Mouse (Mus musculus) liver, embryonic 11.5 days (tissue): ENCODE data around the gene Lnx2. TPM values are rescaled to one million over a fixed set of nuclear protein-coding genes. Genes with fewer than 3 reads are reported as not detected.

Source experiments
- ATAC-seq: fragments of 200-750 bp; cut with Nextera tagmentation; replicated peaks from 2 replicates; pipeline ENCODE4 v1.8.0; 2017; ENCODE audit warnings: moderate number of reproducible peaks, mild to moderate bottlenecking, moderate TSS enrichment, moderate library complexity; ENCODE audit not compliant: low FRiP score
- DNase-seq: peaks from one replicate; pipeline ENCODE4 v3.0.0-alpha.2; 2017; ENCODE audit warnings: low spot score
- H3K27ac ChIP-seq: fragments of 300-500 bp; sonication (generic); 2 replicates; pipeline ENCODE4 v1.5.1; 2014; ENCODE audit warnings: mild to moderate bottlenecking, low read depth, low read length, control low read depth
- H3K27me3 ChIP-seq: fragments of 300-500 bp; sonication (generic); replicated peaks from 2 replicates; pipeline ENCODE4 v1.6.1; 2014; ENCODE audit warnings: low read length, mixed read lengths; ENCODE audit not compliant: control insufficient read depth, insufficient read depth
- H3K36me3 ChIP-seq: fragments of 300-500 bp; sonication (generic); 2 replicates; pipeline ENCODE4 v1.6.1; 2014; ENCODE audit warnings: mild to moderate bottlenecking, low read length, moderate library complexity, mixed read lengths; ENCODE audit not compliant: control insufficient read depth, insufficient read depth
- H3K4me1 ChIP-seq: fragments of 300-500 bp; sonication (generic); replicated peaks from 2 replicates; pipeline ENCODE4 v1.6.1; 2014; ENCODE audit warnings: low read length, mixed read lengths; ENCODE audit not compliant: control insufficient read depth, insufficient read depth
- H3K4me2 ChIP-seq: fragments of 300-500 bp; sonication (generic); 2 replicates; pipeline ENCODE4 v1.6.1; 2014; ENCODE audit warnings: mild to moderate bottlenecking, control low read depth, moderate library complexity
- H3K4me3 ChIP-seq: fragments of 300-500 bp; sonication (generic); 2 replicates; pipeline ENCODE4 v1.5.1; 2014; ENCODE audit warnings: low read depth, low read length, control low read depth
- H3K9ac ChIP-seq: fragments of 300-500 bp; sonication (generic); 2 replicates; pipeline ENCODE4 v1.6.1; 2014; ENCODE audit warnings: low read depth, low read length, control low read depth
- H3K9me3 ChIP-seq: fragments of 300-500 bp; sonication (generic); 2 replicates; pipeline ENCODE4 v1.6.1; 2016; ENCODE audit warnings: low read length, inconsistent platforms, mixed read lengths; ENCODE audit not compliant: control insufficient read depth
- WGBS: fragments of 180-500 bp; shearing (Covaris S2); extraction: QIAGEN DNeasy Blood & Tissue Kit; methylation state at CpG from one replicate; pipeline ENCODE4 v1.1.7; 2014; 5-methylcytosine and 5-hydroxymethylcytosine counted together
- polyA plus RNA-seq: library from polyadenylated mRNA; unstranded; fragments of >200 nt; fragmentation: Nextera tagmentation; extraction: Ambion mirVana; gene quantifications from 2 replicates; pipeline ENCODE4 v1.2.1, GENCODE M21; 2014

Lnx2 gene
- polyA plus RNA-seq, 1 experiment from 2014 or later, result 13.3 TPM

DNA sequence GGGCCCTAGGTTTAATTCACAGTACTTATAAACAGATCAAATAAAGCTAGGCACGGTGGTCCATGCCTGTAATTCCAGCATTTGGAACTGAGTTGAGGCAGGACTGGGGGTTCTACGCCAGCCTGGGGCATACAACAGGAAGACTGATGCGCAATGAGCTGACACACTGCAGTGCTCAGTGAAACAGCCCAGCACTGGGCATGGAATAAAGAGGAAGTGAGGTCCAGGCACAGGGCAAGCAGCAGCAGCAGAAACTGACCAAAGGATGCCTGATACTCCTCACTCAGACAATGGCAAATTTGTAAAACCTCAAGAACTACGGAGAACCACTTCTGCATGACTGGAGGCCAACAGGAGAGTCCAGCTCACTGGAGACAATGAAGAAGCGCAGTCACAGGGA, 37.0 kb downstream of the Lnx2 start:
- no peaks in the 10 kb centered on the region for H3K9me3 ChIP-seq
- DNase-seq, result no peak
- ATAC-seq, result no peak
- H3K27me3 ChIP-seq, result no peaks in the 10 kb centered on the region
- H3K4me1 ChIP-seq, result peaks cover 3% of the 10 kb centered on the region; the same call in 1 of the 2 replicates
- 75% methylated on average over 5 of the region's 5 CpGs for WGBS
- 0 out of 2 replicates have a peak, but pooled peaks cover 2% of the 10 kb centered on the region for H3K36me3 ChIP-seq
- H3K9ac ChIP-seq, result no peak overlapping the region
- no peak overlapping the region for H3K4me3 ChIP-seq
- no peak overlapping the region for H3K27ac ChIP-seq
- H3K4me2 ChIP-seq, result no peak overlapping the region

DNA sequence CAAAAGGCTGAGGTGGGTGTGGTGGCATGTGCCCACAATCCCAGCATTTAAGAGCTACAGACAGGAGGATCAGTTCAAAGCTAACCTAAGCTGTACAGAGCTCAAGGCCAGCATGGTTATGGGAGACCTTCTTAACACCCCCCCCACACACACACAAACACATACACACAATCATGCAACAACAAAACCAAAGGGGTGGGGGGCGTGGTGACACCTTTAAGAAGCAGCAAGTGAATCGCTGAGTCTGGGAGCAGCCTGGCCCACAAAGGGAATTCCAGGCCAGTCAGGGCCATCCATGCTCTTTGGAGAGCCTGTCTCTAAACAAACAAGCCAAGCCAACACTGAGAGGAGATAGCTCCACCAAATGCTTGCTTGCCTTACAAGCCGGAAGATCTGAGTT, 38.8 kb downstream of the Lnx2 start:
- Histone ChIP-seq H3K4me3 (no peak overlapping the region), H3K27me3 (no peaks in the 10 kb centered on the region), H3K9me3 (no peaks in the 10 kb centered on the region), H3K36me3 (0 out of 2 replicates have a peak, but pooled peaks cover 2% of the 10 kb centered on the region), H3K9ac (no peak overlapping the region), H3K4me1 (peaks cover 3% of the 10 kb centered on the region; the same call in 1 of the 2 replicates), H3K27ac (no peak overlapping the region), H3K4me2 (no peak overlapping the region)
- ATAC-seq (no peak), DNase-seq (no peak)
- 60% methylated on average over 3 of the region's 3 CpGs for WGBS

DNA sequence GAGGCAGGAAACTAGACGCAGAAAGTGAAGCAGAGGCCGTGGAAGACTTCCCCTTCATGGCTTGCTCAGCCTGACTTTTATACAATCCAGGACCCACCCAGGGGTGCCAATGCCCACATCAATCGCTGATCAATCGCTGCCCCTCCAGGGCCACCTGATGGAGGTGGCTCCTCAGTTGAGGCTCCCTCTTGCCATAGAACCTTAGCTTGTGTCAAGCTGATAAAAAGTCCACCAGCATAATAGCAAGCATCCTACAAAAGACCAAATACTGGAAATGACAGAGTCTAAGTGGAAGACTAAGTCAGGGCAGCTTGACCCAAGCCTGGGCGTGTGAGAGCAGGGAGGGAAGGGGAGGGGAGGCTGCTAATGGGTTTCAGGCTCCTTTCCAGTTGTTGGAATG, 39.7 kb downstream of the Lnx2 start:
- no peak for DNase-seq
- Histone ChIP-seq H3K4me2 (no peak overlapping the region), H3K9me3 (no peaks in the 10 kb centered on the region), H3K9ac (no peak overlapping the region), H3K36me3 (0 out of 2 replicates have a peak, but pooled peaks cover 2% of the 10 kb centered on the region), H3K4me1 (peaks cover 3% of the 10 kb centered on the region; the same call in 1 of the 2 replicates), H3K4me3 (no peak overlapping the region), H3K27me3 (no peaks in the 10 kb centered on the region), H3K27ac (no peak overlapping the region; the same call in 1 of the 2 replicates)
- 78% methylated on average over 5 of the region's 5 CpGs for WGBS
- no peak for ATAC-seq

DNA sequence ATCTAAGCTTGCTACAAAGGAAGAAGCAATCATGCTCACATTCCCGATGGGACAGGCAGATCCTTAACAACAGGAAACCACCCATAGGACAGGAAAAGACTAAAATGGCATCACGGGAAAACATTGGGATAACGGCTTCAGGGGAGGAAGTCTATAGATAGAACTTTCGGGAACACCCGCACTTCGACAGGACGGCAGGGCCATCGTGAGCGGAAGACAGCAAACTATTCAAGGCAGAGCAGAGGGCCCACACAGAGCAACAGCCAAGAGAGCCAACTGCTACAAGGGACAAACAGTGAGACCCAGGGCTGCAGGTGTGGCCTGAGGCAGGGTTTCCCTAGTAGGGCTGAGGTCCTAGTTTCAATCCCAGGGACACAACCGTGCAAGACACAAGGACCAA, 40.4 kb downstream of the Lnx2 start:
- H3K4me1 ChIP-seq, result peaks cover 3% of the 10 kb centered on the region; the same call in 1 of the 2 replicates
- ATAC-seq, result no peak
- no peak overlapping the region for H3K4me3 ChIP-seq

DNA sequence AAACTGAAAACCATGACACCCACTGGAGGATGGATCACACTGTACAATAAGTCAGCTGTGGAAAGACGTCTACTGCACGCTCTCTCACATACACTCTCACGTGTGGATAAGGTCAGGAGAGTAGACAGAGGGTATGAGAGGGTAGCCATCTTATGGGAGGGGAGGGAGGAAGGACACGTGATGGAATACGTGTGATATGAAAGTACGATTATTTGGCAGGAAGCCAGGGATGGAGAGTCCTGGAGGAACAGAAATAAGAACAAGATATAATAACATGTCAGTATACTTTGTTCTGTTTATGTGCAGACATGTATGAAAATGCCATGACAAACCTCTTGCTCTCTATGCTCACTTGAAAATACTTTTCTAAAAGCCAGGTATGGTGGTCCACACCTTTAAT, 41.1 kb downstream of the Lnx2 start:
- no peak overlapping the region for H3K4me2 ChIP-seq
- H3K27ac ChIP-seq, result no peak overlapping the region
- 85% methylated on average over 6 of the region's 6 CpGs for WGBS
- H3K9me3 ChIP-seq, result no peaks in the 10 kb centered on the region
- no peak overlapping the region for H3K4me3 ChIP-seq
- DNase-seq (no peak), ATAC-seq (no peak)
- no peak overlapping the region for H3K9ac ChIP-seq
- H3K4me1 ChIP-seq, result peaks cover 3% of the 10 kb centered on the region; the same call in 1 of the 2 replicates
- no peaks in the 10 kb centered on the region for H3K27me3 ChIP-seq
- no peaks in the 10 kb centered on the region for H3K36me3 ChIP-seq

More for the DNA sequence above, 40.4 kb downstream of the Lnx2 start:
- Histone ChIP-seq H3K9me3 (no peaks in the 10 kb centered on the region), H3K27ac (no peak overlapping the region), H3K4me2 (no peak overlapping the region), H3K9ac (no peak overlapping the region), H3K36me3 (no peaks in the 10 kb centered on the region), H3K27me3 (no peaks in the 10 kb centered on the region)
- WGBS, result 71% methylated on average over 10 of the region's 10 CpGs
- no peak for DNase-seq

DNA sequence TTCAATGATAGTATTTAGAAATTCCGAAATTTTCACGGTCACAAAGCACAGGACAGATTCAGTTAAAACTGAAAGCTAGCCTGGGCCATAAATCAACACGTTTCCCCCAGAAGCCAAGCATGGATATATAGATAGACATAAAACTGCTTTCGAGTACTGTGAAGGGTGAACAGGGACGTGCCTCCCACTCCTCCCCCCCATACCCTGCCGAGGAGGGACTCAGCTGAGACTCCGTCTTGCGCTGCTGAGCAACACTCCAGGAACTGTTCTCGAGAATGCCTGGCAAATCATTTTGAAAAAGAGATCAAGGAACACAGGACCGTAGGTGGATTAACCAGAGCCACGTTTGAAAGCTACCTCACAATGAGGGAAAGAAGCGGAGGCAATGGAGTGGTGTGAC, 42.1 kb downstream of the Lnx2 start:
- ATAC-seq, result no peak
- Histone ChIP-seq H3K4me2 (no peak overlapping the region), H3K36me3 (no peaks in the 10 kb centered on the region), H3K9ac (no peak overlapping the region), H3K4me1 (peaks cover 3% of the 10 kb centered on the region; the same call in 1 of the 2 replicates), H3K9me3 (no peaks in the 10 kb centered on the region), H3K4me3 (no peak overlapping the region), H3K27ac (no peak overlapping the region), H3K27me3 (no peaks in the 10 kb centered on the region)
- WGBS, result 81% methylated on average over 12 of the region's 12 CpGs
- DNase-seq, result no peak

DNA sequence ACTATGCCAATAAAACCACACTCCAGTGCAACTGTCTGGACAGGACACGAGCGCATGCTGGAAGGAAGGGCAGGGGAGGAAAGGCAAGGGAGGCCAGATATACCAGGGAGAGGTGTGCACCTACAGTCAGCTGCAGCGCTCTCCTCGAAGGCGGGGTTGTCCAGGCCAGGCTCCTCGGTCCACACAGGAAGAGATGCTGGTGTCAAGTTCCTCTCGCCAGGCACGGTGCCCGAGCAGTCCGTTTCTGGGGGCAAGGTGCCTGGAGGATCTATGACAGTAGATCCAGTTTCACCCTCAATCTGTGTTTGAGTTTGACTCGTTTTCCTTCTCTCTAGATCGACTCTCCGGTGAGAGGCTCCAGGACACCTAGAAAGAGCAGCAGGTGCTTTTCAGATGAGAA, 43.2 kb downstream of the Lnx2 start:
- DNase-seq (no peak), ATAC-seq (no peak)
- WGBS, result 90% methylated on average over 13 of the region's 13 CpGs
- peaks cover 6% of the 10 kb centered on the region for H3K36me3 ChIP-seq
- H3K4me3 ChIP-seq, result no peak overlapping the region
- no peaks in the 10 kb centered on the region for H3K27me3 ChIP-seq
- H3K9me3 ChIP-seq, result no peaks in the 10 kb centered on the region
- H3K4me2 ChIP-seq, result no peak overlapping the region
- H3K27ac ChIP-seq, result no peak overlapping the region
- peaks cover 1% of the 10 kb centered on the region; the same call in 1 of the 2 replicates for H3K4me1 ChIP-seq
- H3K9ac ChIP-seq, result no peak overlapping the region

DNA sequence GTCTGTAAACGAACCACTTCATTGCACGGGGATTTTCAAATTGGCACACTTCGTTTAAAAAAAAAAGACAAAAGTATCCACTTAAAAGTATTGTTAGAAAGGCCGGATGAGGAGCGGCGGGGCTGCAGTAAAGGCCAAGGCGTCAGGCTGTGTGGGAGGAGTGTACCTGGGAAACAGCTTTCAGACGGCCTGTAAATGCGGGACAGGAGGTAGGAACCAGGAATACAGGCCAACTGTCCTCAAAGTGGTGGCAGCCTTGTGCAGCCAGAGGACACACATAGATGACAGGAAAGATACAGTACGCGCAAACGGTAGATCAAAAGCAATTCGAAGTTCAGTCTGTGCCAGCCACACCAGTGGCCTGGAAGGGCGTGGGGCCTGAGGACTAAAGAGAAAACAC, 45.1 kb downstream of the Lnx2 start:
- no peak overlapping the region for H3K27ac ChIP-seq
- H3K4me3 ChIP-seq, result no peak overlapping the region
- H3K36me3 ChIP-seq, result peaks cover 15% of the 10 kb centered on the region
- no peaks in the 10 kb centered on the region for H3K9me3 ChIP-seq
- H3K9ac ChIP-seq, result no peak overlapping the region
- 92% methylated on average over 14 of the region's 14 CpGs for WGBS
- ATAC-seq, result no peak
- no peak for DNase-seq
- no peak overlapping the region for H3K4me2 ChIP-seq
- H3K27me3 ChIP-seq, result no peaks in the 10 kb centered on the region
- H3K4me1 ChIP-seq, result no peaks in the 10 kb centered on the region

DNA sequence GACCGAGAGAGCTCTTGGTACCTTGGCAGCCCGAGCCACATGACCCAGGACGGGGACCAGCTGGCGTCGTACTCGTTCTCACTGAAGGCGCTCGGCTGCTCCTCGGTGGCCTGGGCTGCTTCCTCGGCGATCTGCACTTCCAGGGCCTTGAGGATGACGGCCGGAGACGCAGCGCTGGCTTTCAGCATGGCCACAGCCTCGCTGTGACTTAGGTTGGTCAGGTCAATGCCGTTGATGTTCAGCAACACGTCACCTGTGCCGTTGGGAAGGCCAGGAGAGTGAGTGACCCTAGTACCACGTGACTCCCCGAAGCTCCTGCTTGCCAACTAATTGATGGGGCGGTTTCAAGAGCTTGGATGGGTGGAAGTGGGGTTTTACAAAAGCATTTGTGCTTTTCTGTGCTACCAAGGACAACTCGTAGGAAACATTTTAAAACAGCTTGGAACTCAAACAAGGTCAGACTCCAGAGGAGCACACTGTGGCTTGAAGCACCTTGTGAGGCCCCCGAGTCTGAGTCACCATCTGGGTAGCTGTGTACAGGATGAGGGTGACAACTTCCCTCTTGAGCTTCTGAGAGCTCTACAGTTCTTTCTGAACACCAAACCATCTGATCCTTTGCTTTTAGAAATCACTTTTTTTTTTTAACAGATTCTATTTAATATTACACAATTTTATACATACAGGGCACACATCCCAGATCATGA, 51.9 kb downstream of the Lnx2 start:
- H3K9ac ChIP-seq, result no peak overlapping the region
- no peak overlapping the region for H3K4me3 ChIP-seq
- no peaks in the 10 kb centered on the region for H3K27me3 ChIP-seq
- H3K36me3 ChIP-seq, result peaks cover 26% of the 10 kb centered on the region
- DNase-seq (no peak), ATAC-seq (no peak)
- 88% methylated on average over 24 of the region's 24 CpGs for WGBS
- no peaks in the 10 kb centered on the region for H3K4me1 ChIP-seq
- no peaks in the 10 kb centered on the region for H3K9me3 ChIP-seq
- H3K27ac ChIP-seq, result no peak overlapping the region
- no peak overlapping the region for H3K4me2 ChIP-seq
